Mouse (Mus musculus): ENCODE data around the gene Ap1g2. TPM values are rescaled to one million over a fixed set of nuclear protein-coding genes. Genes with fewer than 3 reads are reported as not detected.

The Ap1g2 gene
- polyA plus RNA-seq (2012; rRNA removed): 28.2 and 29.6 TPM in 2 replicates

GRCm38 (mm10) chr14:55105836-55106809 is at the start of gene Ap1g2:
TSS of gene Ap1g2 (minus strand) at chr14:55106593.
- no peaks in the 10 kb centered on the region for H3K36me3 ChIP-seq (ENCODE audit: control insufficient read depth, insufficient read depth, low read length)
- peak within 1 kb of the TSS; percentile 74 for H3K4me3 ChIP-seq (ENCODE audit: insufficient read depth, low read depth, low read length)
- DNase-seq: peak; percentile 92
- H3K4me1 ChIP-seq (ENCODE audit: control insufficient read depth, insufficient read depth, low read length): no peaks in the 10 kb centered on the region
- H3K27ac ChIP-seq (ENCODE audit: insufficient read depth, low read depth, low read length): peak within 1 kb of the TSS; percentile 91
- no peaks in the 10 kb centered on the region for H3K27me3 ChIP-seq (replicated peaks; ENCODE audit: control insufficient read depth, insufficient read depth, low read length)
- 0 out of 2 replicates have a peak, but pooled peaks have one; percentile 4 for TF ChIP-seq CTCF (conservative IDR thresholded peaks at IDR 0.05; ENCODE audit: insufficient read depth, insufficient read length, low read depth, low read length)
- peak; percentile 56 for TF ChIP-seq POLR2A (IDR thresholded peaks at IDR 0.05; ENCODE audit: low read depth, low read length)
- 1% methylated on average over 39 of the region's 39 CpGs for WGBS

DNA sequence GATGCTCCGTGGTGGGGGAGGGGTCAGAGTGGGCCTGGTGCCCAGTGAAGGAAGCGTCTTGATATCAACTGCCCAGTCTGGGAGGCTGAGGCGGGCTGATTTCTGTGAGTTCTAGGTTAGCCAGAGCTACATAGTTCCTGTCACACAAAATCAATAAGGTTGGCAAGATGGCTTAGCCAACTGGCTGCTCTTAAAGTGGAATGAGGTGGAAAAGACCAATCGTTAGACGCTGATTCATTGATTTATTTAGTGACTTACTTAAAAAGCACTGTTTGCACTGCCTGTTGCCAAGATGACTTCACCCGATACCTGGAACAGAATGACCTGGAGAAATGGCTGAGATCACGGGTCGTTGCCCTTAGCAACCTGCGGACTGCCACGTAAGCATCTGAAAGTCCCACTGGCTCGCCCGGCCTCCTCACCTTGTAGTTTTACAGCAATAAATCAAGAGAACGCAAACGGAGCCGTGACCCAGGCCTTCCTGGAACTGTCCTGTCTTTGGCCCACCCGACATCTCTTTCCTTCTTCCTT is 46.6 kb upstream of the Ap1g2 start:
- TF ChIP-seq POLR2A (IDR thresholded peaks at IDR 0.05; ENCODE audit: low read depth, low read length) (no peak), CTCF (conservative IDR thresholded peaks at IDR 0.05; ENCODE audit: insufficient read depth, insufficient read length, low read depth, low read length) (no peak)
- DNase-seq: peak; percentile 66
- H3K27ac ChIP-seq (ENCODE audit: insufficient read depth, low read depth, low read length): no peak overlapping the region
- no peaks in the 10 kb centered on the region for H3K4me1 ChIP-seq (ENCODE audit: control insufficient read depth, insufficient read depth, low read length)
- no peaks in the 10 kb centered on the region for H3K36me3 ChIP-seq (ENCODE audit: control insufficient read depth, insufficient read depth, low read length)
- WGBS: 63% methylated on average over 16 of the region's 16 CpGs
- no peaks in the 10 kb centered on the region for H3K27me3 ChIP-seq (replicated peaks; ENCODE audit: control insufficient read depth, insufficient read depth, low read length)
- no peak overlapping the region for H3K4me3 ChIP-seq (ENCODE audit: insufficient read depth, low read depth, low read length)

- no peaks in the 10 kb centered on the region for H3K4me1 ChIP-seq (ENCODE audit: control insufficient read depth, insufficient read depth, low read length)
- no peak for DNase-seq
- H3K27ac ChIP-seq (ENCODE audit: insufficient read depth, low read depth, low read length): no peak overlapping the region
- no peaks in the 10 kb centered on the region for H3K27me3 ChIP-seq (replicated peaks; ENCODE audit: control insufficient read depth, insufficient read depth, low read length)
- no peaks in the 10 kb centered on the region for H3K36me3 ChIP-seq (ENCODE audit: control insufficient read depth, insufficient read depth, low read length)
- TF ChIP-seq CTCF (conservative IDR thresholded peaks at IDR 0.05; ENCODE audit: insufficient read depth, insufficient read length, low read depth, low read length) (no peak), POLR2A (IDR thresholded peaks at IDR 0.05; ENCODE audit: low read depth, low read length) (no peak)
- WGBS: 85% methylated on average over 4 of the region's 4 CpGs
- H3K4me3 ChIP-seq (ENCODE audit: insufficient read depth, low read depth, low read length): no peak overlapping the region
Observed at GRCm38 (mm10) chr14:55152174-55152573, 45.8 kb upstream of the Ap1g2 start.

GRCm38 (mm10) chr14:55150985-55151384 is 44.6 kb upstream of the Ap1g2 start:
- no peak for DNase-seq

DNA sequence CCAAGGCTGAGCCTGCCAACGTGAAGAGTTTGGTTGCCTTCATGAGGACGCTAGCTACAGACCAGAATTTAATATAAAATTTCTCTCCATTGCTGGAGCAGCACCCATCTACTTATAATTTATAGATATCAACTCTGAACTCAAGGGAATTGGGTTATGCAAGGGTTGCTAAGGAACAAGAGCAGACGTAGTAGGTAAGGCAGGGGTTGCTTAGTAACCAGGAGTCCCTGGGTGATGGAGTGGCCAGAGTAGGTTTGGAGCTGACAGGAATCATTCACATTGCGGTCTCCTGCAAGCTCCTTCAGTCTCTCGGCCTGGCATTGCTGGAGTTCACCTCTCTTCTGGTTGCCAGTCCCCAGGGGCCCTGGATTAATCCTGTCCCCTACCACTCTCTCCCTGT is 42.6 kb upstream of the Ap1g2 start:
- Histone ChIP-seq H3K27me3 (replicated peaks; ENCODE audit: control insufficient read depth, insufficient read depth, low read length) (no peaks in the 10 kb centered on the region), H3K4me3 (ENCODE audit: insufficient read depth, low read depth, low read length) (no peak overlapping the region), H3K27ac (ENCODE audit: insufficient read depth, low read depth, low read length) (no peak overlapping the region), H3K4me1 (ENCODE audit: control insufficient read depth, insufficient read depth, low read length) (no peaks in the 10 kb centered on the region), H3K36me3 (ENCODE audit: control insufficient read depth, insufficient read depth, low read length) (no peaks in the 10 kb centered on the region)
- TF ChIP-seq CTCF (conservative IDR thresholded peaks at IDR 0.05; ENCODE audit: insufficient read depth, insufficient read length, low read depth, low read length) (no peak), POLR2A (IDR thresholded peaks at IDR 0.05; ENCODE audit: low read depth, low read length) (no peak)
- DNase-seq: no peak
- WGBS: 88% methylated on average over 5 of the region's 5 CpGs

More at GRCm38 (mm10) chr14:55150985-55151384, 44.6 kb upstream of the Ap1g2 start:
- H3K27me3 ChIP-seq (replicated peaks; ENCODE audit: control insufficient read depth, insufficient read depth, low read length): no peaks in the 10 kb centered on the region
- no peaks in the 10 kb centered on the region for H3K36me3 ChIP-seq (ENCODE audit: control insufficient read depth, insufficient read depth, low read length)
- TF ChIP-seq POLR2A (IDR thresholded peaks at IDR 0.05; ENCODE audit: low read depth, low read length) (no peak), CTCF (conservative IDR thresholded peaks at IDR 0.05; ENCODE audit: insufficient read depth, insufficient read length, low read depth, low read length) (no peak)
- H3K4me1 ChIP-seq (ENCODE audit: control insufficient read depth, insufficient read depth, low read length): no peaks in the 10 kb centered on the region
- 77% methylated on average over 5 of the region's 5 CpGs for WGBS
- H3K4me3 ChIP-seq (ENCODE audit: insufficient read depth, low read depth, low read length): no peak overlapping the region
- no peak overlapping the region for H3K27ac ChIP-seq (ENCODE audit: insufficient read depth, low read depth, low read length)

DNA sequence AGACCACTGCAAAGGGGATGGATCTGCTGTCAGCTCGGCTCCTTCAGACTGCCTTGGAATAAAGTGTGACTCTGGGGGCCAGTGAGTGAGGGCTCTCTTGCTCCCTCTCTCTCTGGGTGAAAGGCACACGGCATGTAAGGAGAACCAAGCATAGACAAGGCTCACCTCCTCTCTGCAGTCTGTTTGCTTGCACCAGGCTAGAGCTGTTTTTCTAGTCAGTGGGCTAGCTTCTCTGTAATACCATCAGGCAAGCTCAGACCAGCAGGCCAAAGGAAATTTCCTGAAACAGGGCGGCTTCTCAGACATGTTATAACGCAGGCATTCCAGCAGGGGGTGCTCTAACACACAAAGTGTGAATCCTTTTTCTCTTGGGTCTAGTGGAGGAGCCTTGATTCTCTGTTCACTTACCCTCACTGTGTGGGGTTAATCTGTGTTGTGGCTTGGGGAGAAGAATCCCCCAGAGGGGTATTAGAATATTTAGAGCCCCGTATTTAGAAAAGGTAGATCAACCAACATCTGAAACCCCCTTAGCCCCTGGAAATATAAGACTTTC is 42.0 kb upstream of the Ap1g2 start:
- H3K36me3 ChIP-seq (ENCODE audit: control insufficient read depth, insufficient read depth, low read length): no peaks in the 10 kb centered on the region
- H3K4me1 ChIP-seq (ENCODE audit: control insufficient read depth, insufficient read depth, low read length): no peaks in the 10 kb centered on the region
- H3K4me3 ChIP-seq (ENCODE audit: insufficient read depth, low read depth, low read length): no peak overlapping the region
- WGBS: 38% methylated on average over 5 of the region's 5 CpGs
- TF ChIP-seq POLR2A (IDR thresholded peaks at IDR 0.05; ENCODE audit: low read depth, low read length) (no peak), CTCF (conservative IDR thresholded peaks at IDR 0.05; ENCODE audit: insufficient read depth, insufficient read length, low read depth, low read length) (peak; percentile 78)
- H3K27ac ChIP-seq (ENCODE audit: insufficient read depth, low read depth, low read length): no peak overlapping the region
- no peaks in the 10 kb centered on the region for H3K27me3 ChIP-seq (replicated peaks; ENCODE audit: control insufficient read depth, insufficient read depth, low read length)
- peak; percentile 54 for DNase-seq
